Mouse (Mus musculus) WW6 (cell line): ENCODE data around the gene Gm21863.
"Not testable (repeated sequence)": the region's sequence is repeated elsewhere in the genome, so short reads cannot be mapped to it uniquely, and the experiment has no call there.

Experiments used
- DNase-seq: peaks from one replicate; pipeline ENCODE4 v3.0.0-alpha.2; 2013; ENCODE audit warnings: low read depth, low spot score

The Gm21863 gene

GRCm38 (mm10) chr12:19953869-19954555, at the start of gene Gm21863:
Gm21863 (plus strand) TSS chr12:19954505.
- DNase-seq: not testable (repeated sequence)

- DNase-seq: peak; percentile 18
Observed at GRCm38 (mm10) chr12:19928049-19928448, 26.3 kb upstream of the Gm21863 start.
